Mouse (Mus musculus): ENCODE measurements around the gene Nradd.

Gene Nradd

GRCm38 (mm10) chr9:110651931-110652722, 27.9 kb upstream of the Nradd start:
- DNase-seq: peak; percentile 63

- no peak for DNase-seq
These were observed 25.5 kb upstream of the Nradd start for GRCm38 (mm10) chr9:110649775-110650174.

- DNase-seq: no peak
These were observed 21.0 kb upstream of the Nradd start for GRCm38 (mm10) chr9:110645219-110645618.

GRCm38 (mm10) chr9:110644295-110644694, 20.0 kb upstream of the Nradd start:
- no peak for DNase-seq

- no peak for DNase-seq
These were observed 19.5 kb upstream of the Nradd start for GRCm38 (mm10) chr9:110643787-110644186.

GRCm38 (mm10) chr9:110642812-110643524, 18.7 kb upstream of the Nradd start:
- no peak for DNase-seq

GRCm38 (mm10) chr9:110641006-110641405, 16.8 kb upstream of the Nradd start:
- DNase-seq: no peak

- DNase-seq: peak; percentile 68
These were observed 14.4 kb upstream of the Nradd start for GRCm38 (mm10) chr9:110638611-110639021.

- peak; percentile 87 for DNase-seq
These were observed 11.0 kb upstream of the Nradd start for GRCm38 (mm10) chr9:110635225-110635624.

- no peak for DNase-seq
These were observed 9.6 kb upstream of the Nradd start for GRCm38 (mm10) chr9:110633882-110634281.

- no peak for DNase-seq
These were observed 8.4 kb upstream of the Nradd start for GRCm38 (mm10) chr9:110632671-110633070.

- DNase-seq: no peak
These were observed 7.5 kb upstream of the Nradd start for GRCm38 (mm10) chr9:110631651-110632275.

- DNase-seq: no peak
These were observed 6.9 kb upstream of the Nradd start for GRCm38 (mm10) chr9:110631191-110631590.

GRCm38 (mm10) chr9:110630171-110630570, 5.9 kb upstream of the Nradd start:
- no peak for DNase-seq

GRCm38 (mm10) chr9:110625350-110625908, 1.2 kb upstream of the Nradd start:
- no peak for DNase-seq

GRCm38 (mm10) chr9:110623416-110624195, 646 bp downstream of the Nradd start:
- DNase-seq: no peak

GRCm38 (mm10) chr9:110622621-110623219, 1.5 kb downstream of the Nradd start:
- DNase-seq: no peak

GRCm38 (mm10) chr9:110620685-110621084, 3.6 kb downstream of the Nradd start:
- no peak for DNase-seq

GRCm38 (mm10) chr9:110620180-110620579, 4.1 kb downstream of the Nradd start:
- DNase-seq: no peak

- DNase-seq: no peak
These were observed 7.2 kb downstream of the Nradd start for GRCm38 (mm10) chr9:110617081-110617480.

GRCm38 (mm10) chr9:110611471-110611870, 12.8 kb downstream of the Nradd start:
- no peak for DNase-seq

GRCm38 (mm10) chr9:110583521-110583920, 40.7 kb downstream of the Nradd start:
- DNase-seq: peak; percentile 68
